Mouse (Mus musculus) T-helper 17 cell (primary cell): ENCODE data around the gene Slc35f6.
"Not testable (repeated sequence)": the region's sequence is repeated elsewhere in the genome, so short reads cannot be mapped to it uniquely, and the experiment has no call there.

Experiments
- in situ Hi-C, 2 experiments: fragments of 300-600 bp; cut with MboI, MseI; formaldehyde crosslinking; loops; 1 replicate in 1 of 2; 2 replicates in 1 of 2; pipeline ENCODE4 v1.15.1; 2025; ENCODE audit warnings: high pct_unique_total_duplicates in 2 of 2

Slc35f6 gene

DNA sequence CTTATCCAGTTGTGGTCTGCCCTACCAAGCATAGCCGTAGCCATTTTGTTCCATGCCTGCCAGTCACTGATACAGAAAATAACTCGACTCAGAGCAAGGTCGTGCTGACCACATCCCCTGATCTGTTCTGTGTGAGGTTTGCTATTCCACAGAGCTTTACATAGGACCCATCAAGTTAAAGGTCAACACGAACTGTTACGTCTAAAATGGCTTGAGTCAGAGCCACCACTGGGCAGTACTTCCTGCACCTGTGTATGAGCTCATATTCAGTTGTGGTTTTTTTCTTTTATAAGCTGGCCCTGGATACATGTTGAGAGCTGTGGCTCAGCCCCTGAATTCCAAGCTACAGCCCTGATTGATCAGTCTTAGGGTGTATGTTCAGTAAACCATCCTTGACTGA lies 31.9 kb downstream of the Slc35f6 start:
- in situ Hi-C loops, result no loop called here

DNA sequence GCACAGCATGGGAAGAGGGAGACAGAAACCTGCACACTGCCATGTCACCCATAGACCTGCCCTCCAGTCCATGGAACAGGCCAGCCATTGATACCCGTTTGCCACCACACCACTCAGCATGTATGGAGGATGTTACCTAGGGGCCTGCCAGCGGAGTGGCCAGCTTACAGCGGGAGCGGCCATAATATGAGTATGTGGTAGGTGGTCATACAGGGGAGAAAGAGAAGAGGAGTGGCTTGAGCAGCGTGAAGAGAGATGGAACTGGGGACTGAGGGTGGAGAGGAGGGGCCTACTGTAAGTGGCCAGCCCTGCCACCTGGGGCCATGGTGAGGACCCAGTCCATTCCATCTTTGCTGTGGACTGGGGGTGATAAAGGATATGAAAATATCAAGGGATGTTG lies 34.2 kb downstream of the Slc35f6 start:
- in situ Hi-C loops, result loop anchor here in 1 of 2 experiments (5.0 kb wide), 1 partner anchor 165 kb away; no protein-coding TSS in a partner anchor

DNA sequence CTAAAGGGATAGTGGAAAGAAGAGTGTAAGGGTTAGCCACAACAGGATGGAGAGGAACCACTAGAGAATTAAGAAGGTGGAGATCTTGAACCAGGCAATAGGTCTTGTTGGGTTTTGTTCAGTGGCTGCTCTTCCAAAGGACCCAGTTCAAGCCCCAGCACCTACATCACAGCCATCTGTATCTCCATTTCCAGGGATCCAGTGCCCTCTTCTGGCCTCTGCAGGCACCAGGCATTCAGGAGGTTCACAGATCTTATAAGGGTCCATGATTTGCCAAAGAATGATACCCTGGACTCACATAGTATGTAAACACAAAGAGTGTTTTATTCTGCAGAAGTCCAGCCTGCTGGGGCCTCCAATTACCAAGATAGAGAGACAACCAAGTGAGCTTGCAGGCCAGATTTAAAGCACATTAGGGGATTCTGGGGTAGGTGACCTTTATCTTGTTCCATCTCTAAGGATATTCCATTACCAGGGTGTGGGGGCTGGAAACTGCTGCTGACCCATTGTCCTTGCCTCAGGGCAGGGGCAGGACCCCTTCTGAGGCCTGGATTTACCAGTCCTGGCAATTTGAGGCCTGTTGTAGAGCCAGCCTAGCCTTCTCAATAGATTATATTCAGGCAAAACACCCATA lies 35.4 kb downstream of the Slc35f6 start:
- in situ Hi-C loops, result loop anchor here in 1 of 2 experiments (5.0 kb wide), 1 partner anchor 166 kb away; no protein-coding TSS in a partner anchor

DNA sequence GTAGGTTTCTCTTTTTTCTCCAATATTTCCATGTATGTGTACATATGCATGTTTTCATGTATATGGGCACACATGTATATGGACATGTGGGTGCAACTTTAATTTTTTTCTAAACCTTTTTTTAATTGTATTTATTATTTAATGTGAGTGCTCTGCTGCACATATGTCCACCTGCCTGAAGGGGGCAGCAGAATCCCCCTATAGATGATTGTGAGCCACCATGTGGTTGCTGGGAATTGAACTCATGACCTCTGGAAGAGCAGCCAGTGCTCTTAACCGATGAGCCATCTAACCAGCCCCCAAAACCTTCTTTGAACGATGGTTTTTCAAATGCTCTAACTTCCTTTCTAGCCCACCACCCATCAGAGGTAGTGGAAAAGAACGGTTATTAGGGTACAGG lies 36.3 kb downstream of the Slc35f6 start:
- in situ Hi-C loops, result loop anchor here in 1 of 2 experiments (5.0 kb wide), 1 partner anchor 167 kb away; no protein-coding TSS in a partner anchor

DNA sequence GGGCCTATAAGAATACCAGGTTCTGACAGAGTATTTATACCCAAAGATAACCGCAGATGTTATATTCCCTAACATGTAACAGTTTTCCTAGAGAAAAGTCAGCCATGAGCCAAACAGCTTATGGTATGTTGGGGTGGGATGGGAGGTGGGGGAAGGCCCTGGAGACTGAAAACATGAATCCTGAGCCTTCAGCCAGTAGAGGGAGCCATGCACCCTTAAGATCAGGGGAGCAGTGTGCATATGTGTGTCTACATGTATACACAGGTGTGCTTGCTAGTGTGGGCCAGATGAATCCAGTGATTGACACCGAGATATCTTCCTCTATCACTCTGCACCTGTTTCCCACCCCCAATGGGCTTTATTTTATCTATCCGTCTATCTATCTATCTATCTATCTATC lies 39.0 kb downstream of the Slc35f6 start:
- in situ Hi-C loops, result no loop called here

DNA sequence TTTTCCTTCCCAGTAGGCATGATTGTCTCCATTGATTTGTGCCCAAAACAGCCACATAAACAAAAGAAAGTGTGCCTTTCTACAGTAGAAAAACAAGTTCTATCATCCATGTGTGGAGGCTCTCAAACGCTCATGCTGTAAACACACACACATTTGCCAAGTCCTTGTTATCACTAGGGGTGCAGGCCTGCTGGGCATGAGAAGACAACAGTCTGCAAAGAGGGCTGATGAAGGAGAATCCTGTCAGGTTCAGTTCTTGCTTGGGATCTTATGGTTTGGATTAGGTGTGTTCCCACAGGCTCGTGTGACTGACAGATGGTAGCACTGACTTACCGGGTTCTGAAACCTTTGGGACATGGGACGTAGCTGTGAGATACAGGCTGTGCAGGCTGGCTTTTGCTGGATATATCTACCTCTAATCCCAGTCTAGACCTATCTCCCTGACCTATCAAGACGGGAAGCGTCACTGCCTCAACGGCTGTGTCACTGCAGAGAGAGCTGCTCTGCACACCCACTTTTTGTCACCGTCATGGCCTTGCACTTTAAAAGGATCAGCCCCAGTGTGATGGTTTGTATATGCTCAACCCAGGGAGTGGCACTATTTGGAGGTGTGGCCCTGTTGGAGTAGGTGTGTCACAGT lies 52.7 kb downstream of the Slc35f6 start:
- in situ Hi-C loops, result no loop called here

DNA sequence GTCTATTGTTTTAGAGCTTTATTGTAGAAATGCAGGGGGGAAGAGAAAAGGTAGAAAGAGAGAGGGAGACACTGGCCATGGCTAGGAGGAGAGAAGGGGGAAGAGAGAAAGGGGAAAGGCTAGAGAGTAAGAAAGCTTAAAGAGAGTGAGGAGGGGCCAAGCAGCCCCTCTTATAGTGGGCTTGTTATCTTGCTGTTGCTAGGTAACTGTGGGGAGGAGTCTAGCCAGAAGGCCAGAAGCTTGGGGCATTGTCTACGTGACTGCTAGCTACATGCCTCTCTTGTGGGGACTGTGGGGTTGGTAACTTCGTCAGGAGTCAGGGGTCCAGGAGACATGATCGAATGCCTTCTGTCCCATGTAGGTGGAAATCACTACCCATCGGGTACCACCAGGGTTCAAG lies 53.6 kb downstream of the Slc35f6 start:
- in situ Hi-C loops, result not testable (repeated sequence)

DNA sequence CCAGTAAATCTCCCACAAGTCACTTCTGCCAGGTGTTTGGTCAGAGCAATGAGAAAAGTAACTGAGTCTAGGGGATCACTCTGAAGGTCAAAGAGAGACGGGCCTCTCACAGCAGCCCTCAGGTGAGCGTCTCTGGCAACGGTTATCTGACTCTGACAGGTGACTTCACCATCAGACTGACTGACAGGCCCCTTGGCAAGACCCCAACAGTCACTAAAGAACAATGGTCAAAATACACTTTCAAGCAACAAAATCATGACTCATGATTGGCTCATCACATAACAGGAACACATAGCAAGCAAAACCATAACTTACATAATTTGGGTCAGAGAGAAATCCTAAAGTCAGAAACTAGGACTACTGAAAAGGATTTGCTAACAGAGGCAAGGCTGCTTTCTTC lies 54.1 kb downstream of the Slc35f6 start:
- in situ Hi-C loops, result no loop called here
